Mouse (Mus musculus) layer of hippocampus, adult 11-12 months (tissue): Measurements from ENCODE around the gene Acadl.

ENCODE experiments used
- DNase-seq: peaks from one replicate; pipeline ENCODE4 v3.0.0; 2022; ENCODE audit warnings: low spot score

Acadl gene

GRCm38 (mm10) chr1:66781027-66781426 lies 82.0 kb downstream of the Acadl start:
- DNase-seq = no peak
